Mouse (Mus musculus): ENCODE data around the gene Chrm3.

Chrm3 gene

GRCm38 (mm10) chr13:10071165-10071564, 289.5 kb downstream of the Chrm3 start:
- peak; percentile 24 for DNase-seq (ENCODE audit: low spot score)

GRCm38 (mm10) chr13:10068927-10069580, 291.6 kb downstream of the Chrm3 start:
- no peak for DNase-seq (ENCODE audit: low spot score)

GRCm38 (mm10) chr13:10066829-10067618, 293.6 kb downstream of the Chrm3 start:
- no peak for DNase-seq (ENCODE audit: low spot score)

GRCm38 (mm10) chr13:10065776-10066175, 294.9 kb downstream of the Chrm3 start:
- DNase-seq (ENCODE audit: low spot score) = no peak

GRCm38 (mm10) chr13:10062681-10063080, 298.0 kb downstream of the Chrm3 start:
- DNase-seq (ENCODE audit: low spot score) = no peak

- no peak for DNase-seq (ENCODE audit: low spot score)
Observed at GRCm38 (mm10) chr13:10058993-10059392, 301.7 kb downstream of the Chrm3 start.

- no peak for DNase-seq (ENCODE audit: low spot score)
Observed at GRCm38 (mm10) chr13:10057644-10058198, 302.9 kb downstream of the Chrm3 start.

GRCm38 (mm10) chr13:10054086-10054485, 306.6 kb downstream of the Chrm3 start:
- DNase-seq (ENCODE audit: low spot score) = no peak

- DNase-seq (ENCODE audit: low spot score) = no peak
Observed at GRCm38 (mm10) chr13:10053301-10053889, 307.3 kb downstream of the Chrm3 start.

- DNase-seq (ENCODE audit: low spot score) = no peak
Observed at GRCm38 (mm10) chr13:10045651-10046350, 314.8 kb downstream of the Chrm3 start.

GRCm38 (mm10) chr13:10044084-10044483, 316.6 kb downstream of the Chrm3 start:
- DNase-seq (ENCODE audit: low spot score) = no peak

- DNase-seq (ENCODE audit: low spot score) = no peak
Observed at GRCm38 (mm10) chr13:10033570-10034399, 326.9 kb downstream of the Chrm3 start.

- DNase-seq (ENCODE audit: low spot score) = no peak
Observed at GRCm38 (mm10) chr13:10031547-10031946, 329.1 kb downstream of the Chrm3 start.

- no peak for DNase-seq (ENCODE audit: low spot score)
Observed at GRCm38 (mm10) chr13:10029944-10030343, 330.7 kb downstream of the Chrm3 start.

- no peak for DNase-seq (ENCODE audit: low spot score)
Observed at GRCm38 (mm10) chr13:10025134-10025533, 335.5 kb downstream of the Chrm3 start.

- no peak for DNase-seq (ENCODE audit: low spot score)
Observed at GRCm38 (mm10) chr13:10023112-10023511, 337.5 kb downstream of the Chrm3 start.

GRCm38 (mm10) chr13:10019252-10019651, 341.4 kb downstream of the Chrm3 start:
- DNase-seq (ENCODE audit: low spot score) = no peak

GRCm38 (mm10) chr13:10002916-10003315, 357.7 kb downstream of the Chrm3 start:
- no peak for DNase-seq (ENCODE audit: low spot score)

- no peak for DNase-seq (ENCODE audit: low spot score)
Observed at GRCm38 (mm10) chr13:9997664-9998328, 362.9 kb downstream of the Chrm3 start.

- DNase-seq (ENCODE audit: low spot score) = no peak
Observed at GRCm38 (mm10) chr13:9995852-9996251, 364.8 kb downstream of the Chrm3 start.

- DNase-seq (ENCODE audit: low spot score) = no peak
Observed at GRCm38 (mm10) chr13:9993571-9993970, 367.1 kb downstream of the Chrm3 start.
